Mouse (Mus musculus): Measurements from ENCODE around the gene Msh3.

DNA sequence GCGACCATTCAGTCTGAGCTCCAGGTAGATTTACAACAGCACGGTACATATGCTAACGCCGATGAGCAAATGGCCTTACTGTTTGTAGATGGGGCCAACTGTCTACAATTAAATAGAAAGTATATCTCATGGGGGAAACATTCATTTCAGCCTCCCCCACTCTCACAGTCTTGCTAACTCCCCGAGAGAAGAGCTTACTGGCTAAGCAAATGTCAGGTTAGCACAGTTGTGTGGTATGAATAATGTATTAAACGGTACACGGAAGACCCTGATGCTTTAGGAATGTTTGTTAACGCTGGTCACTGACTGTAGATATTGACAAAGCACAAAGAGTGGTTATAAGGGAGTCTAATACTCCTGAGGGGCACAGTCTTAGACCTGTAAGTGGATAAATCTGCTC lies 10.8 kb downstream of the Msh3 start:
- TF ChIP-seq CTCF (IDR thresholded peaks at IDR 0.05; ENCODE audit: low read depth) (no peak), EP300 (IDR thresholded peaks at IDR 0.05; ENCODE audit: low read depth) (no peak)
